Mouse (Mus musculus) layer of hippocampus, adult 2 months (tissue): ENCODE results near the gene Rasip1. TPM values are rescaled to one million over a fixed set of nuclear protein-coding genes. Genes with fewer than 3 reads are reported as not detected.
"Not testable (repeated sequence)": the region's sequence is repeated elsewhere in the genome, so short reads cannot be mapped to it uniquely, and the experiment has no call there.

Experiments used
- DNase-seq, 2 experiments: peaks; one replicate each; pipeline ENCODE4 v3.0.0; 2022; ENCODE audit warnings: low spot score in 2 of 2
- H3K27ac ChIP-seq: fragments of 200-600 bp; 2 replicates; pipeline ENCODE4 v1.8.1; 2022
- H3K4me3 ChIP-seq: fragments of 200-600 bp; 2 replicates; pipeline ENCODE4 v1.8.1; 2022; ENCODE audit warnings: mild to moderate bottlenecking
- CTCF ChIP-seq: fragments of 200-600 bp; conservative IDR thresholded peaks from 2 replicates; pipeline ENCODE4 v1.8.1; 2022; ENCODE audit warnings: antibody characterized with exemption, mild to moderate bottlenecking, moderate library complexity
- total RNA-seq, 2 experiments: library from RNA; stranded (reverse); gene quantifications; 2 replicates each; pipeline ENCODE4 v1.2.3; 2021

Rasip1 gene
- total RNA-seq, 2 experiments from 2014 or later: 6.1 to 7.4 TPM

- TF ChIP-seq CTCF: no peak
- DNase-seq: no peak
- Histone ChIP-seq H3K27ac (0 out of 2 replicates have a peak overlapping the region, but pooled peaks have one; percentile 7), H3K4me3 (no peak overlapping the region)
These were observed 14.8 kb downstream of the Rasip1 start for GRCm38 (mm10) chr7:45642083-45642482.

DNA sequence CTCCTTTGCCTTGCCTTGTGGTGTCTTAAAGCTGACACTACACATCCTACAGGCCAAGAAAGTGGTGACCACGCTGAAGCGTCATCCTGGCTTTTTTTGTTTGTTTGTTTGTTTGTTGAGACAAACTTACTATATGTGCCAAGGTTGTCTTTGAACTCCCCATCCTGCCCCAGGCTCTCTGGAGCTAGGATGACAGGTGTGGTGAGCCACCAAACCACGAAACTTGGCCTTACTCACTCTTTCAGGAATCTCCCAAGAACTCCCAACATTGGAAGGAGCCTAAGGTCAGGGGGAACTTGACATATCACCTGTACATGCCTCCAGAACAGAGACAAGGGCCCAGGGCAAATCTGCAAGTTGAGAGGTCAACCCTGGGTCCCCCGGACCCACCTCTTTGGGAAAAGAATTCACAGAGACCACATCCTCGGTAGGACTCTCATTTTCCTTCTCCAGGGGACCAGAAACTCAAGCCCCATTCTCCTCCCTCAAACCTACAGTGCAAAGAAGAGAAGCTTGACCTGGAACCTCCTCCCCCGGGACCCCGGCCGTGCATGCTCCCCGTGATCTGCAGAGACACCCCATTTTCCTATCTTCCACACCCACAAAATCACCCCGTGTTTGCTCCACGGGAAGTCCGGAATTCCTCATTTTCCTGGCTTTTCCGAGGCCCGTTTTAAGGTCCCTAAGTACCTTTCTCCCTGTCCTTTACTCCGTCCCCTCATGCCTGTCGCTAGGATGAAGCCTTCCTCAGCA is 15.4 kb downstream of the Rasip1 start:
- DNase-seq: no peak
- peak overlapping the region; percentile 85 for H3K27ac ChIP-seq
- H3K4me3 ChIP-seq: peak overlapping the region; percentile 59
- TF ChIP-seq CTCF: no peak

DNA sequence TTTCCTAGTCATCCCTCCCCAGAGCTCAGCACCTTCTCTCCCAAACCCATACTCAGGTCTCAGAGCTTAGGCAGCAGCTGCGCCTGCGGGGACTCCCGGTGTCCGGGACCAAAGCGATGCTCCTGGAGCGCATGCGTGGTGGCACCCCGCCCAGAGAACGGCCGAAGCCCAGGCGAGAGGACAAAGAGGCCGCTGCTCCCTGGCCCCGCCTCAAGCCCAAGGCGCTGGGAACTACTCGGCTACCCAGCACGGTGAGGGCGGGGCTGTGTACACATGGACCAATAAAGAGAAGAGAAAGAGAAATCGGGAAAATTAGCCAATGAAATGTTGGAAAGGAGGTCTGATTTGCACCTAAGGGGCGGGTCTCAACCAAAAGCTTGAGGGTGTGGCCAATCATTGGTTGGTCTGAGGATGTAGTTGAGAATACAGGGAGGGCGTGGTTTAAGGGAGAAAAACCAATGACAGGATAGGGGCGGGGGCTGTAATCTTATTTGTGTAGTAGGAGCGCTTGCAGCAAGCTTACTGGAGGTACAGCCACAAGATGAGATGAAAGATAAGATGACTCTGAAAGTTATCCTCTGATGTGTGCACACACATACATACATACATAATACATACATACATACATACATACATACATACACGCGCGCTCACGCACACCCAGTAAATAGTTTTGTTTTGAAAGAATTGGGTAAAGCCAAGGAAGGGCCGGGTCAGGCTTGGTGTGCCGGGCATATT is 16.3 kb downstream of the Rasip1 start:
- Histone ChIP-seq H3K27ac (peak overlapping the region; percentile 85), H3K4me3 (peak overlapping the region; percentile 59)
- DNase-seq: peak; percentile 86 to 94
- TF ChIP-seq CTCF: no peak

DNA sequence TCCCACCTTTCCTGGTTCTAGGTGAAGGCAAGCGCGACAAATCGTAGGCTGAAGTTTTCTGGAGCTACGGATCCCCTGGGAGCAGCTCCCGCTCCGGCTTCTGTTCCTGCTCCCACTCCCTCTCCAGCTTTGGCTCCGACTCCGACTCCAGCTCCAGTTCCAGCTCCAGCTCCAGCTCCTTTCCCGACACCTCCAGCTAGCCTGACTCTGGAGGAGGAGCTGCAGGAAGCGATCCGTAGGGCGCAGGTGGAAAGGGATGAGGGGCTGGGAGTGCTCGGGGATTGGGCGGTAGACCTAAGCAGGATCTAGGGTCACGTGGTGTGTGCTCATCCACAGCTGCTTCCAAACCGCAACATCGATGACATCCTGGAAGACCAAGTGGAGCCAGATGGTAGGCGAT is 16.9 kb downstream of the Rasip1 start:
- DNase-seq: peak; percentile 67 to 76
- no peak for TF ChIP-seq CTCF
- Histone ChIP-seq H3K4me3 (peak overlapping the region; percentile 51), H3K27ac (peak overlapping the region; percentile 63)

DNA sequence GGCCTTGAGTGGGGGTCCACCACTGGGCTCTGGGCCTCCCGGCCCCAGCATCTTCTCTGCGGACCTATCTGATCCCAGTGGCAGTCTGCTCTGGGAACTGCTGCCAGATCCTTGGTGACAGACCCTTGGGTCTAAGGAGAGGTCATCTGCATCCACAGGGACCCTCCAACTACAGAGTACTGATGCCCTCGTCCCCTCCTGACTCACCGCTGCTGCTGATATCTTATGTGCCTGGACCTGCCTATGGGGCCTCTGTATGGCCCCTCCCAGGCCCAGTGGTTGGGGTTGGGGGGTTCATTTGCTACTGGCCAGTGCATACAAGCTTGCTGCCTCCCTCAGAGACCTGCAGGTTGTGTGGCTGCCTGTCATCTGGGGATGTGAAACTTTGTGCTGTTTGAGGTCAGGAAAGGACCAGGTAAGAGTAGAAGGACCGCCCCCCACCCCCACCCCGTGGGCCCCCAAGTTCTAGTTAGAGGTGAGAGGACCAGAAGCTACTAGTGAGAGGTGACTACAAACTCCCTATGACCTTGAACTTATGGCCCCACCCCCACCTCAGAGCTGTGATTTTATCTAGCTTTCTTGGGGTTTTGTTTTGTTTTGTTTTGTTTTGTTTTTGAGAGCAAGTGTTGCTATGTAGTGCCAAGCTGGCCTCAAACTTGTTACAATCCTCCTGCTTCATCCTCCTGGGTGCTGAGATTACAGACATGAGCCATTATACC is 17.7 kb downstream of the Rasip1 start:
- peak overlapping the region; percentile 51 for H3K4me3 ChIP-seq
- TF ChIP-seq CTCF: no peak
- H3K27ac ChIP-seq: peak overlapping the region; percentile 63

DNA sequence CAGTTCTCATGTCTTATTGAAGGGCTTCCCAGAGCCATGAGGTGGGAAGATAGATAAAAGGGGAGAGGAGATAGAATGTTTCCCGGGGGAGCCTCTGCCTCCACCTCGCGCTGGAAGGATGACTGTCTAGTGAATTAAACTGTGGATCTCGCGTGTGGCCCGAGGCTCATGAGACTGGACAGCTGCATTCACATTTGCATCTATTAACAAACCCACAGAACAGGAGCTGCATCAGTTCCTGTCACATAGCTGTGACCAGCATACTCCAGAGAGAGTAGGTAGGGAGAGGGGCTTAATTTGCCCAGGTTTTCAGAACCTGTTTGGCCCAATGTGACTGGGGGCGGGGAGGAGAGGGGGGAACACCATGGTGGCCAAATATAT is 18.3 kb downstream of the Rasip1 start:
- Histone ChIP-seq H3K4me3 (no peak overlapping the region), H3K27ac (no peak overlapping the region)
- TF ChIP-seq CTCF: no peak
- no peak for DNase-seq

More for the DNA sequence above, 17.7 kb downstream of the Rasip1 start:
- DNase-seq: no peak

DNA sequence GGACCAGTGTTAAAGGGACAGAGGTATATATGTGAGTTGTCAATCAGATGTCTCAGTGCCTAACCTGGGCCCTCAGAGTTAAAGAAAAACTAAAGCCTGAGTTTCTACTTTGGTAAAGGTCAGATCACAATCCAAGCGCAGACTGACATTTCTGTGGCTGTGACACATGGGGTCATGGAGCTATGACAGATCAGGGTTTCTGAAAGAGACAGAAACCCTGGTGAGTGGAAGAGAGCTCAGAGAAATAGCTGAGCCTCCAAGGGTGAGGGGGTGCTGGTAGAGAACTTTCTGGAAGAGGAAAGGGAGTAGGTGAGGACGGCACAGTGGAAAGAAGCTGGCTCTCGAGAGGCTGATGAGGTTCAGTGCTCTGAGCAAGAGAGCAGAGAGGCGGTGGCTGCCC is 19.4 kb downstream of the Rasip1 start:
- DNase-seq: no peak
- Histone ChIP-seq H3K27ac (no peak overlapping the region), H3K4me3 (no peak overlapping the region)
- TF ChIP-seq CTCF: no peak

GRCm38 (mm10) chr7:45649351-45649750 is 22.1 kb downstream of the Rasip1 start:
- Histone ChIP-seq H3K4me3 (no peak overlapping the region), H3K27ac (no peak overlapping the region)
- TF ChIP-seq CTCF: no peak
- DNase-seq: no peak

GRCm38 (mm10) chr7:45650484-45650883 is 23.2 kb downstream of the Rasip1 start:
- not testable (repeated sequence) for DNase-seq, H3K27ac ChIP-seq

GRCm38 (mm10) chr7:45654424-45655047 is 27.2 kb downstream of the Rasip1 start:
- TF ChIP-seq CTCF: no peak
- no peak overlapping the region for H3K27ac ChIP-seq
- no peak for DNase-seq
- no peak overlapping the region for H3K4me3 ChIP-seq

More at GRCm38 (mm10) chr7:45650484-45650883, 23.2 kb downstream of the Rasip1 start:
- not testable (repeated sequence) for H3K4me3 ChIP-seq

- DNase-seq: no peak
- H3K4me3 ChIP-seq: no peak overlapping the region
- TF ChIP-seq CTCF: no peak
- H3K27ac ChIP-seq: no peak overlapping the region
These were observed 33.6 kb downstream of the Rasip1 start for GRCm38 (mm10) chr7:45660746-45661478.

DNA sequence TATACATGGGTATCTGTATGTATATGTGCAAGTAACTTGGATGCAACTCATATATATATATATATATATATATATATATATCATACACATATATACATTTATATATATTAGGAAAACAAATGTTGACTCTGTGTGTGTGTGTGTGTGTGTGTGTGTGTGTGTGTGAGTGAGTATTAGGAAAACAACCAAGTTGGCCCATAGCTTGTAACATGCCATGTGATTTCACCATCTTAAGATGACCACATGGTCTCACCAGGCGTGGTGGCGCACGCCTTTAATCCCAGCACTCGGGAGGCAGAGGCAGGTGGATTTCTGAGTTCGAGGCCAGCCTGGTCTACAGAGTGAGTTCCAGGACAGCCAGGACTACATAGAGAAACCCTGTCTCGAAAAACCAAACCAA is 34.4 kb downstream of the Rasip1 start:
- H3K27ac ChIP-seq, DNase-seq, H3K4me3 ChIP-seq: not testable (repeated sequence)
